Mouse (Mus musculus) embryonic facial prominence, embryonic 13.5 days (tissue): ENCODE data around the gene Mrc2. TPM values are rescaled to one million over a fixed set of nuclear protein-coding genes. Genes with fewer than 3 reads are reported as not detected.

Source experiments
- ATAC-seq: fragments of 200-750 bp; cut with Nextera tagmentation; 2 replicates; pipeline ENCODE4 v1.8.0; 2017; ENCODE audit warnings: low read depth; ENCODE audit not compliant: insufficient number of reproducible peaks, insufficient read depth, low FRiP score, low TSS enrichment
- H3K27ac ChIP-seq: fragments of 300-500 bp; sonication (generic); 2 replicates; pipeline ENCODE4 v1.5.1; 2015; ENCODE audit warnings: moderate library complexity, mild to moderate bottlenecking, inconsistent platforms
- H3K27me3 ChIP-seq: fragments of 300-500 bp; sonication (generic); 2 replicates; pipeline ENCODE4 v1.6.1; 2015; ENCODE audit warnings: mild to moderate bottlenecking, inconsistent platforms
- H3K36me3 ChIP-seq: fragments of 300-500 bp; sonication (generic); 2 replicates; pipeline ENCODE4 v1.6.1; 2015; ENCODE audit warnings: mild to moderate bottlenecking, inconsistent platforms
- H3K4me1 ChIP-seq: fragments of 300-500 bp; sonication (generic); 2 replicates; pipeline ENCODE4 v1.6.1; 2015; ENCODE audit warnings: inconsistent platforms
- H3K4me2 ChIP-seq: fragments of 300-500 bp; sonication (generic); 2 replicates; pipeline ENCODE4 v1.6.1; 2015; ENCODE audit warnings: moderate library complexity, mild to moderate bottlenecking, inconsistent platforms
- H3K4me3 ChIP-seq: fragments of 300-500 bp; sonication (generic); 2 replicates; pipeline ENCODE4 v1.5.1; 2015; ENCODE audit warnings: mild to moderate bottlenecking, inconsistent platforms
- H3K9ac ChIP-seq: fragments of 300-500 bp; sonication (generic); 2 replicates; pipeline ENCODE4 v1.6.1; 2015; ENCODE audit warnings: mild to moderate bottlenecking, inconsistent platforms
- H3K9me3 ChIP-seq: fragments of 300-500 bp; sonication (generic); 2 replicates; pipeline ENCODE4 v1.6.1; 2016; ENCODE audit warnings: inconsistent platforms
- WGBS: fragments of 180-500 bp; shearing (Covaris S2); methylation state at CpG from one replicate; pipeline ENCODE4 v1.1.7; 2015; ENCODE audit warnings: mixed read lengths; 5-methylcytosine and 5-hydroxymethylcytosine counted together
- polyA plus RNA-seq: library from polyadenylated mRNA; unstranded; fragments of >200 nt; fragmentation: Nextera tagmentation; extraction: Ambion mirVana; gene quantifications from 2 replicates; pipeline ENCODE4 v1.2.1, GENCODE M21; 2015

Gene Mrc2
- polyA plus RNA-seq, 1 experiment from 2014 or later: 30.8 TPM

GRCm38 (mm10) chr11:105281763-105282459 is 10.5 kb upstream of the Mrc2 start:
- ATAC-seq: no peak
- WGBS: 44% methylated on average over 12 of the region's 12 CpGs
- H3K4me2 ChIP-seq: no peak overlapping the region
- peaks cover 57% of the 10 kb centered on the region for H3K36me3 ChIP-seq
- no peaks in the 10 kb centered on the region for H3K27me3 ChIP-seq
- H3K27ac ChIP-seq: peak overlapping the region; percentile 58
- peaks cover 32% of the 10 kb centered on the region for H3K4me1 ChIP-seq
- no peak overlapping the region for H3K9ac ChIP-seq
- H3K4me3 ChIP-seq: no peak overlapping the region
- H3K9me3 ChIP-seq: no peaks in the 10 kb centered on the region

GRCm38 (mm10) chr11:105282460-105282859 is 10.0 kb upstream of the Mrc2 start:
- 17% methylated on average over 2 of the region's 2 CpGs for WGBS
- peak overlapping the region; percentile 58 for H3K27ac ChIP-seq
- ATAC-seq: peak; percentile 80; the same call in 1 of the 2 replicates
- no peaks in the 10 kb centered on the region for H3K27me3 ChIP-seq
- H3K4me2 ChIP-seq: no peak overlapping the region
- no peak overlapping the region for H3K4me3 ChIP-seq
- H3K4me1 ChIP-seq: peaks cover 32% of the 10 kb centered on the region
- H3K9me3 ChIP-seq: no peaks in the 10 kb centered on the region
- peaks cover 57% of the 10 kb centered on the region for H3K36me3 ChIP-seq
- no peak overlapping the region for H3K9ac ChIP-seq

- Histone ChIP-seq H3K36me3 (peaks cover 56% of the 10 kb centered on the region), H3K9me3 (no peaks in the 10 kb centered on the region), H3K4me2 (no peak overlapping the region), H3K4me1 (peaks cover 32% of the 10 kb centered on the region), H3K9ac (no peak overlapping the region), H3K27ac (peak overlapping the region; percentile 52), H3K4me3 (no peak overlapping the region), H3K27me3 (no peaks in the 10 kb centered on the region)
- 83% methylated on average over 9 of the region's 9 CpGs for WGBS
- no peak for ATAC-seq
These were observed 9.4 kb upstream of the Mrc2 start for GRCm38 (mm10) chr11:105283016-105283415.

GRCm38 (mm10) chr11:105285720-105286119 is 6.7 kb upstream of the Mrc2 start:
- peaks cover 56% of the 10 kb centered on the region for H3K36me3 ChIP-seq
- H3K27ac ChIP-seq: peak overlapping the region; percentile 78
- 41% methylated on average over 3 of the region's 3 CpGs for WGBS
- H3K4me2 ChIP-seq: no peak overlapping the region; the same call in 1 of the 2 replicates
- 0 out of 2 replicates have a peak, but pooled peaks have one; percentile 34 for ATAC-seq
- no peak overlapping the region for H3K9ac ChIP-seq
- H3K27me3 ChIP-seq: no peaks in the 10 kb centered on the region
- H3K9me3 ChIP-seq: no peaks in the 10 kb centered on the region
- H3K4me1 ChIP-seq: peaks cover 52% of the 10 kb centered on the region
- no peak overlapping the region for H3K4me3 ChIP-seq

DNA sequence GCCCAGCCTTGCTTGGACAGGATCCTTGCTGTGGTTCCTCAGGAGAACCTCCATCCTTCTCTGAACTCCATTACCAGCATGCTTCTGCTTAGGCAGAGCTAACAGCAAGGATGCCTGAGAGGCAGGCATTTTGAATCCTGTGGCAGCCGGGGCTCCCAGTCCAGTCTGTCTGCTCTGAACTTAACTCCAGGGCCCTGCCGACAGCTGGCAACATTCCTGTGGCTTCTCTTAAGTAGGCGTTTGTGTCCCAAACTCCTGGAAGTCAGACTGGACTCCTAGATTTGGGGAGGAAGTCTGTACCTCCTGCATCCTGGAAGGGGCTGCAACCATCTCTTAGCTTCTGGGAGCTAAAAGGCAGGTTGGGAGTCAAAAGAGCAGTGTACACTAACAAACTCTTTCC is 3.0 kb upstream of the Mrc2 start:
- H3K27ac ChIP-seq: peak overlapping the region; percentile 35
- peaks cover 50% of the 10 kb centered on the region for H3K4me1 ChIP-seq
- 17% methylated on average over 3 of the region's 3 CpGs for WGBS

GRCm38 (mm10) chr11:105291681-105292123 is 741 bp upstream of the Mrc2 start:
- Histone ChIP-seq H3K36me3 (peaks cover 37% of the 10 kb centered on the region), H3K4me1 (peaks cover 54% of the 10 kb centered on the region), H3K27me3 (no peaks in the 10 kb centered on the region), H3K4me2 (peak overlapping the region; percentile 83), H3K4me3 (peak overlapping the region; percentile 80), H3K9ac (peak overlapping the region; percentile 96), H3K27ac (peak overlapping the region; percentile 98), H3K9me3 (no peaks in the 10 kb centered on the region)
- ATAC-seq: peak; percentile 18; the same call in 1 of the 2 replicates
- WGBS: 3% methylated on average over 10 of the region's 10 CpGs

More for the DNA sequence above, 3.0 kb upstream of the Mrc2 start:
- Histone ChIP-seq H3K9me3 (no peaks in the 10 kb centered on the region), H3K4me3 (no peak overlapping the region), H3K4me2 (no peak overlapping the region), H3K27me3 (no peaks in the 10 kb centered on the region), H3K9ac (0 out of 2 replicates have a peak overlapping the region, but pooled peaks have one; percentile 11), H3K36me3 (peaks cover 42% of the 10 kb centered on the region)
- no peak for ATAC-seq

- H3K4me1 ChIP-seq: peaks cover 57% of the 10 kb centered on the region
- ATAC-seq: peak; percentile 50; the same call in 1 of the 2 replicates
These were observed 698 bp downstream of the Mrc2 start for GRCm38 (mm10) chr11:105293101-105293581.

DNA sequence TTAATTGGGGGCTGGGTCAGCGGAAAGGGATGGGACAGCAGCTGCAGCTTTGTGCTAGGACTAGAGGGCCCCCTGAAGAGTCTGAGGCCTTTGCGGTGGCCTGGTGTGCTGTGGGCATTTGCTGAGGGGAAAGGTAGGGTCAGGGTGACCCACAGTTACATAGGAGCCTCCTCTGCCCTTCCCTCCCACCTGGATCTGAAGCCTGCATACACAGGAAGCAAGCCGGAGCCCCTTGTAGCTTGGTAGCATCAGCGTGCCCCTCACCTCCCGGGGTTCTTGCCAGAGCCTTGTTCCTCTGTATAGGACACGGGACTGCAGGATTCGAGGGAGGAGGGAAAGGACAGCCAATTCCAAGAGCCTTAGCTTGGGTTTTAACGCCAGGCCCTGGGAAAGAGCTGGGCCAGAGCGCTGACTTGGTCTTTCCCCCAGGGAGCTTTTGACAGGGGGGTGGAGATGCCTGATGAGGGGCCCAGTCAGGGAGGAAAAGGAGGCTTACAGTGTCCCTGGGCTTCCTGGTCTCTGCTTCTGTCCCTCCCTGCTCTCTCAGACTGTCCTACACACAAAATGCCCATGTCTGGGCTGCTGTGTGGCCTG is 1.6 kb downstream of the Mrc2 start:
- H3K36me3 ChIP-seq: peaks cover 44% of the 10 kb centered on the region
- H3K4me1 ChIP-seq: peaks cover 52% of the 10 kb centered on the region
- H3K27ac ChIP-seq: peak overlapping the region; percentile 98
- H3K9ac ChIP-seq: peak overlapping the region; percentile 96
- H3K4me3 ChIP-seq: peak overlapping the region; percentile 80
- H3K9me3 ChIP-seq: no peaks in the 10 kb centered on the region
- WGBS: 1% methylated on average over 9 of the region's 9 CpGs
- ATAC-seq: no peak
- H3K4me2 ChIP-seq: peak overlapping the region; percentile 83
- H3K27me3 ChIP-seq: no peaks in the 10 kb centered on the region

More at GRCm38 (mm10) chr11:105293101-105293581, 698 bp downstream of the Mrc2 start:
- Histone ChIP-seq H3K4me3 (peak overlapping the region; percentile 80), H3K9me3 (no peaks in the 10 kb centered on the region), H3K4me2 (peak overlapping the region; percentile 83), H3K9ac (peak overlapping the region; percentile 96), H3K36me3 (peaks cover 38% of the 10 kb centered on the region), H3K27ac (peak overlapping the region; percentile 98), H3K27me3 (no peaks in the 10 kb centered on the region)
- under 1% methylated on average over 26 of the region's 26 CpGs for WGBS

- no peak overlapping the region for H3K27ac ChIP-seq
- ATAC-seq: no peak
- no peak overlapping the region for H3K4me3 ChIP-seq
- H3K27me3 ChIP-seq: no peaks in the 10 kb centered on the region
- 93% methylated on average over 10 of the region's 10 CpGs for WGBS
- no peak overlapping the region for H3K9ac ChIP-seq
- H3K4me2 ChIP-seq: no peak overlapping the region
- no peaks in the 10 kb centered on the region for H3K9me3 ChIP-seq
- peaks cover 39% of the 10 kb centered on the region for H3K4me1 ChIP-seq
- peaks cover 51% of the 10 kb centered on the region for H3K36me3 ChIP-seq
These were observed 3.6 kb downstream of the Mrc2 start for GRCm38 (mm10) chr11:105296084-105296483.

- peak overlapping the region; percentile 51; the same call in 1 of the 2 replicates for H3K27ac ChIP-seq
- no peaks in the 10 kb centered on the region for H3K9me3 ChIP-seq
- no peak overlapping the region for H3K4me3 ChIP-seq
- no peak for ATAC-seq
- 87% methylated on average over 7 of the region's 7 CpGs for WGBS
- no peak overlapping the region for H3K9ac ChIP-seq
- peaks cover 54% of the 10 kb centered on the region for H3K4me1 ChIP-seq
- H3K4me2 ChIP-seq: no peak overlapping the region
- peaks cover 24% of the 10 kb centered on the region for H3K36me3 ChIP-seq
- no peaks in the 10 kb centered on the region for H3K27me3 ChIP-seq
These were observed 17.8 kb downstream of the Mrc2 start for GRCm38 (mm10) chr11:105310197-105310596.

- 33% methylated on average over 24 of the region's 24 CpGs for WGBS
- peak overlapping the region; percentile 6; the same call in 1 of the 2 replicates for H3K4me3 ChIP-seq
- H3K4me1 ChIP-seq: peaks cover 54% of the 10 kb centered on the region
- no peaks in the 10 kb centered on the region for H3K9me3 ChIP-seq
- H3K9ac ChIP-seq: 0 out of 2 replicates have a peak overlapping the region, but pooled peaks have one; percentile 51
- no peaks in the 10 kb centered on the region for H3K27me3 ChIP-seq
- ATAC-seq: no peak
- peak overlapping the region; percentile 38 for H3K4me2 ChIP-seq
- peak overlapping the region; percentile 80 for H3K27ac ChIP-seq
- peaks cover 21% of the 10 kb centered on the region for H3K36me3 ChIP-seq
These were observed 19.0 kb downstream of the Mrc2 start for GRCm38 (mm10) chr11:105311291-105311975.
